Mouse (Mus musculus) spleen, adult 2 months (tissue): Measurements from ENCODE around the gene Mrgprh. TPM values are rescaled to one million over a fixed set of nuclear protein-coding genes. Genes with fewer than 3 reads are reported as not detected.
"Not testable (repeated sequence)": the region's sequence is repeated elsewhere in the genome, so short reads cannot be mapped to it uniquely, and the experiment has no call there.

Source experiments
- DNase-seq, 2 experiments: peaks; one replicate each; pipeline versions ENCODE4 v3.0.0 to v3.0.0-alpha.2; 2012 to 2021; ENCODE audit warnings: low spot score in 2 of 2, low read depth in 1 of 2
- H3K27ac ChIP-seq: fragments of 200-500 bp; 2 replicates; pipeline ENCODE4 v1.5.1; 2012; ENCODE audit warnings: low read length, inconsistent platforms; ENCODE audit not compliant: insufficient read depth
- H3K27me3 ChIP-seq: fragments of 200-500 bp; 2 replicates; pipeline ENCODE4 v1.6.1; 2012; ENCODE audit warnings: mild to moderate bottlenecking, moderate library complexity, low read length, inconsistent platforms; ENCODE audit not compliant: control insufficient read depth, insufficient read depth
- H3K36me3 ChIP-seq: fragments of 200-500 bp; 2 replicates; pipeline ENCODE4 v1.6.1; 2012; ENCODE audit warnings: mild to moderate bottlenecking, low read length, inconsistent platforms; ENCODE audit not compliant: control insufficient read depth, insufficient read depth
- H3K4me1 ChIP-seq: fragments of 200-500 bp; 2 replicates; pipeline ENCODE4 v1.6.1; 2011; ENCODE audit warnings: inconsistent platforms; ENCODE audit not compliant: control insufficient read depth, insufficient read depth, insufficient read length
- H3K4me3 ChIP-seq: fragments of 200-500 bp; 2 replicates; pipeline ENCODE4 v1.5.1; 2011; ENCODE audit warnings: mild to moderate bottlenecking, inconsistent platforms; ENCODE audit not compliant: insufficient read depth, insufficient read length; ENCODE audit errors: extremely low read depth
- CTCF ChIP-seq: fragments of 200-500 bp; IDR thresholded peaks from 2 replicates; pipeline ENCODE4 v1.5.1; 2011; ENCODE audit warnings: mild to moderate bottlenecking, inconsistent platforms; ENCODE audit not compliant: insufficient read depth, insufficient read length, insufficient replicate concordance; ENCODE audit errors: extremely low read depth
- POLR2A ChIP-seq: fragments of 200-500 bp; IDR thresholded peaks from 2 replicates; pipeline ENCODE4 v1.6.1; 2011; ENCODE audit warnings: low read depth, low read length, inconsistent platforms
- WGBS: fragments of 180-500 bp; shearing (Covaris S2); methylation state at CpG from one replicate; pipeline ENCODE4 v1.1.7; 2018; 5-methylcytosine and 5-hydroxymethylcytosine counted together
- polyA plus RNA-seq: library from polyadenylated mRNA; depleted of rRNA; stranded (reverse); fragments of >200 nt; gene quantifications from 2 replicates; pipeline ENCODE4 v1.2.3, GENCODE M21; 2012

Mrgprh gene
- polyA plus RNA-seq, 1 experiment = not detected

GRCm38 (mm10) chr17:12887021-12887775 is 11.4 kb downstream of the Mrgprh start:
- no peaks in the 10 kb centered on the region for H3K27me3 ChIP-seq
- no peak overlapping the region for H3K4me3 ChIP-seq
- WGBS = 82% methylated on average over 15 of the region's 15 CpGs
- no peaks in the 10 kb centered on the region for H3K36me3 ChIP-seq
- TF ChIP-seq POLR2A = no peak
- no peak for TF ChIP-seq CTCF
- H3K27ac ChIP-seq = no peak overlapping the region
- no peak for DNase-seq
- no peaks in the 10 kb centered on the region for H3K4me1 ChIP-seq

- no peaks in the 10 kb centered on the region for H3K4me1 ChIP-seq
- H3K27ac ChIP-seq = no peak overlapping the region
- no peaks in the 10 kb centered on the region for H3K27me3 ChIP-seq
- no peak for DNase-seq
- no peak overlapping the region for H3K4me3 ChIP-seq
- 86% methylated on average over 4 of the region's 4 CpGs for WGBS
- TF ChIP-seq POLR2A = no peak
- no peak for TF ChIP-seq CTCF
- H3K36me3 ChIP-seq = no peaks in the 10 kb centered on the region; the same call in 1 of the 2 replicates
Observed at GRCm38 (mm10) chr17:12891054-12891453, 15.2 kb downstream of the Mrgprh start.

- 91% methylated on average over 9 of the region's 9 CpGs for WGBS
- Histone ChIP-seq H3K4me3 (no peak overlapping the region), H3K27ac (no peak overlapping the region), H3K4me1 (no peaks in the 10 kb centered on the region), H3K27me3 (no peaks in the 10 kb centered on the region), H3K36me3 (no peaks in the 10 kb centered on the region; the same call in 1 of the 2 replicates)
- no peak for DNase-seq
- TF ChIP-seq CTCF (no peak), POLR2A (no peak)
Observed at GRCm38 (mm10) chr17:12892033-12892432, 16.2 kb downstream of the Mrgprh start.

GRCm38 (mm10) chr17:12897674-12898073 is 21.8 kb downstream of the Mrgprh start:
- WGBS = 94% methylated on average over 5 of the region's 5 CpGs
- no peaks in the 10 kb centered on the region for H3K4me1 ChIP-seq
- H3K27me3 ChIP-seq = no peaks in the 10 kb centered on the region
- H3K27ac ChIP-seq = no peak overlapping the region
- TF ChIP-seq POLR2A (no peak), CTCF (no peak)
- H3K4me3 ChIP-seq = no peak overlapping the region
- no peaks in the 10 kb centered on the region; the same call in 1 of the 2 replicates for H3K36me3 ChIP-seq
- no peak for DNase-seq

GRCm38 (mm10) chr17:12898607-12899006 is 22.8 kb downstream of the Mrgprh start:
- H3K4me1 ChIP-seq, H3K27ac ChIP-seq, H3K27me3 ChIP-seq, H3K36me3 ChIP-seq, DNase-seq, H3K4me3 ChIP-seq: not testable (repeated sequence)
- 85% methylated on average over 2 of the region's 2 CpGs for WGBS

- Histone ChIP-seq H3K4me1 (no peaks in the 10 kb centered on the region), H3K4me3 (no peak overlapping the region), H3K27me3 (no peaks in the 10 kb centered on the region), H3K36me3 (no peaks in the 10 kb centered on the region; the same call in 1 of the 2 replicates), H3K27ac (no peak overlapping the region)
- no peak for TF ChIP-seq POLR2A
- no peak for TF ChIP-seq CTCF
- DNase-seq = no peak
- WGBS = 93% methylated on average over 6 of the region's 6 CpGs
Observed at GRCm38 (mm10) chr17:12902291-12902690, 26.5 kb downstream of the Mrgprh start.
